Mouse (Mus musculus): ENCODE measurements around the gene Atp6v1f. TPM values are rescaled to one million over a fixed set of nuclear protein-coding genes. Genes with fewer than 3 reads are reported as not detected.
A peak's percentile ranks its signal among the peaks of the same experiment; 100 is the strongest.

The Atp6v1f gene
- polyA plus RNA-seq (2012; fragmentation: generic; extraction: Trizol), result 242 TPM

GRCm38 (mm10) chr6:29467583-29468354 lies at the start of gene Atp6v1f:
Gene Atp6v1f (plus strand): TSS chr6:29467718.
- TF ChIP-seq POLR2AphosphoS2 (IDR thresholded peaks at IDR 0.05; ENCODE audit: insufficient read length, low read depth) (no peak), MYOD1 (IDR thresholded peaks at IDR 0.05; ENCODE audit: control insufficient read depth in 1 of 3, insufficient read length in 2 of 3, low read depth in 2 of 3) (peak in 1 of 3 experiments; percentile 56), TCF12 (IDR thresholded peaks at IDR 0.05; ENCODE audit: insufficient read depth, poor library complexity, severe bottlenecking) (no peak), MYOG (IDR thresholded peaks at IDR 0.05; ENCODE audit: control insufficient read depth in 1 of 3, insufficient read depth in 1 of 3, insufficient read length in 2 of 3, low read depth in 2 of 3) (peak in 1 of 3 experiments; percentile 38), MAX (IDR thresholded peaks at IDR 0.05; ENCODE audit: low read depth) (no peak), USF1 (IDR thresholded peaks at IDR 0.05; ENCODE audit: low read depth) (peak; percentile 81), CEBPB (IDR thresholded peaks at IDR 0.05; ENCODE audit: insufficient read depth, poor library complexity, severe bottlenecking) (peak; percentile 96), POLR2A (IDR thresholded peaks at IDR 0.05; ENCODE audit: insufficient read length, low read depth) (peak; percentile 51)
- Histone ChIP-seq H3K36me3 (ENCODE audit: control insufficient read depth, insufficient read depth) (peaks cover 7% of the 10 kb centered on the region), H3K79me2 (ENCODE audit: control insufficient read depth, insufficient read depth) (no peaks in the 10 kb centered on the region), H3K27me3 (ENCODE audit: control insufficient read depth, insufficient read depth, insufficient read length) (no peaks in the 10 kb centered on the region), H3K4me3 (peak within 1 kb of the TSS; percentile 75), H3ac (ENCODE audit: control insufficient read depth, insufficient read length) (peak within 1 kb of the TSS; percentile 13), H3K4me2 (ENCODE audit: low read depth) (peak within 1 kb of the TSS; percentile 76)

DNA sequence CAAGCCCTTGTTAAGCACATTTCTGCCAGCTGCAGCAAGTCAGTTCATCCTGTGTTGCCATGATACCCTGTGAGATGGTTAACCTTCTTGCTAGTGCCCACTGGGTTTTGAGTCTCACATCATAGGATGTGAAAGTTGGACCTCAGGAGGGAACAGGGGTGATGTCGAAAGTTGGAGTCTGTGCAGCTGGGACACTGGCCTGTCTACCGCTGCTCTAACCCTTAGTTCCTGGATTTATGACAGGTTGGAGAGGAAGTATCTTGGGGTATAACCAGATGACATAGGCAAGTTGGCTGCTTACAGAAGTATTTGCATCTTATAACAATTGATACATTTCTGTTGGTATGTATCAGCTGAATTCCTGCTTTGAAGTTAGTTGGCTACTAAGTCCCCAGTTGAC lies 46.9 kb upstream of the Atp6v1f start:
- TF ChIP-seq MYOG (IDR thresholded peaks at IDR 0.05; ENCODE audit: control insufficient read depth in 1 of 3, insufficient read depth in 1 of 3, insufficient read length in 2 of 3, low read depth in 2 of 3) (no peak), POLR2AphosphoS2 (IDR thresholded peaks at IDR 0.05; ENCODE audit: insufficient read length, low read depth) (no peak), TCF12 (IDR thresholded peaks at IDR 0.05; ENCODE audit: insufficient read depth, poor library complexity, severe bottlenecking) (no peak), TCF3 (IDR thresholded peaks at IDR 0.05; ENCODE audit: insufficient read length, low read depth) (no peak), USF1 (IDR thresholded peaks at IDR 0.05; ENCODE audit: low read depth) (no peak), REST (IDR thresholded peaks at IDR 0.05; ENCODE audit: insufficient read depth, insufficient read length) (no peak), MAX (IDR thresholded peaks at IDR 0.05; ENCODE audit: low read depth) (no peak), SRF (IDR thresholded peaks at IDR 0.05; ENCODE audit: control insufficient read depth, insufficient read length, low read depth) (no peak), MYOD1 (IDR thresholded peaks at IDR 0.05; ENCODE audit: control insufficient read depth in 1 of 3, insufficient read length in 2 of 3, low read depth in 2 of 3) (no peak), E2F4 (IDR thresholded peaks at IDR 0.05; ENCODE audit: insufficient read depth) (no peak), POLR2A (IDR thresholded peaks at IDR 0.05; ENCODE audit: insufficient read length, low read depth) (no peak), CEBPB (IDR thresholded peaks at IDR 0.05; ENCODE audit: insufficient read depth, poor library complexity, severe bottlenecking) (no peak)
- Histone ChIP-seq H3ac (ENCODE audit: control insufficient read depth, insufficient read length) (no peak overlapping the region), H3K4me2 (ENCODE audit: low read depth) (no peak overlapping the region)

DNA sequence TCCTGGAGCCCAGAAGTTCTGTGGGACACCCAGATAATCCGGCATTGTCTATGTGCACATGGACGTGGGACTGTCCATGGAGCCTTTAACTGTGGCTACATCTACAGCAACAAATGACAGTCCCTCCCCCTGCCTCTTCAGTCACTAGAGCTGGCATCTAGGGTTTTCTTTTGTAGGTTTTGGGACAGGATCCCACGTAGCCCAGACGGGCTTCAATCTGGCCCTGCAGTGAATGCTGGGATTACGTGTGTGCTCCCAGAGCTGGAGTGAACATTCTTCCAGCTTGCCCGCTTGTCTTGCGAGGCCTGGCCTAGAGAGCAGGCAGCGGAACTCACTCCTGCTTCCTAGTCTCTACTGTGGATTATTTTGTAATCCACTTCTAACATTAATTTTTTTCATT lies 42.4 kb upstream of the Atp6v1f start:
- H3K36me3 ChIP-seq (ENCODE audit: control insufficient read depth, insufficient read depth), result no peaks in the 10 kb centered on the region
- no peak overlapping the region for H3K4me2 ChIP-seq (ENCODE audit: low read depth)
- TF ChIP-seq CEBPB (IDR thresholded peaks at IDR 0.05; ENCODE audit: insufficient read depth, poor library complexity, severe bottlenecking) (no peak), MYOD1 (IDR thresholded peaks at IDR 0.05; ENCODE audit: control insufficient read depth in 1 of 3, insufficient read length in 2 of 3, low read depth in 2 of 3) (no peak), SRF (IDR thresholded peaks at IDR 0.05; ENCODE audit: control insufficient read depth, insufficient read length, low read depth) (no peak), POLR2A (IDR thresholded peaks at IDR 0.05; ENCODE audit: insufficient read length, low read depth) (no peak), TCF3 (IDR thresholded peaks at IDR 0.05; ENCODE audit: insufficient read length, low read depth) (no peak), REST (IDR thresholded peaks at IDR 0.05; ENCODE audit: insufficient read depth, insufficient read length) (no peak), USF1 (IDR thresholded peaks at IDR 0.05; ENCODE audit: low read depth) (no peak), POLR2AphosphoS2 (IDR thresholded peaks at IDR 0.05; ENCODE audit: insufficient read length, low read depth) (no peak), E2F4 (IDR thresholded peaks at IDR 0.05; ENCODE audit: insufficient read depth) (no peak), MYOG (IDR thresholded peaks at IDR 0.05; ENCODE audit: control insufficient read depth in 1 of 3, insufficient read depth in 1 of 3, insufficient read length in 2 of 3, low read depth in 2 of 3) (no peak), TCF12 (IDR thresholded peaks at IDR 0.05; ENCODE audit: insufficient read depth, poor library complexity, severe bottlenecking) (no peak), MAX (IDR thresholded peaks at IDR 0.05; ENCODE audit: low read depth) (no peak)
- H3K79me2 ChIP-seq (ENCODE audit: control insufficient read depth, insufficient read depth), result no peaks in the 10 kb centered on the region
- H3K4me3 ChIP-seq, result no peak overlapping the region
- no peaks in the 10 kb centered on the region for H3K27me3 ChIP-seq (ENCODE audit: control insufficient read depth, insufficient read depth, insufficient read length)
- no peak overlapping the region for H3ac ChIP-seq (ENCODE audit: control insufficient read depth, insufficient read length)

More for the DNA sequence above, 46.9 kb upstream of the Atp6v1f start:
- Histone ChIP-seq H3K36me3 (ENCODE audit: control insufficient read depth, insufficient read depth) (no peaks in the 10 kb centered on the region), H3K27me3 (ENCODE audit: control insufficient read depth, insufficient read depth, insufficient read length) (no peaks in the 10 kb centered on the region), H3K4me3 (no peak overlapping the region), H3K79me2 (ENCODE audit: control insufficient read depth, insufficient read depth) (no peaks in the 10 kb centered on the region)

- Histone ChIP-seq H3K27me3 (ENCODE audit: control insufficient read depth, insufficient read depth, insufficient read length) (no peaks in the 10 kb centered on the region), H3ac (ENCODE audit: control insufficient read depth, insufficient read length) (no peak overlapping the region), H3K4me2 (ENCODE audit: low read depth) (no peak overlapping the region), H3K36me3 (ENCODE audit: control insufficient read depth, insufficient read depth) (no peaks in the 10 kb centered on the region), H3K4me3 (no peak overlapping the region), H3K79me2 (ENCODE audit: control insufficient read depth, insufficient read depth) (no peaks in the 10 kb centered on the region)
- TF ChIP-seq REST (IDR thresholded peaks at IDR 0.05; ENCODE audit: insufficient read depth, insufficient read length) (no peak), POLR2A (IDR thresholded peaks at IDR 0.05; ENCODE audit: insufficient read length, low read depth) (no peak), USF1 (IDR thresholded peaks at IDR 0.05; ENCODE audit: low read depth) (no peak), POLR2AphosphoS2 (IDR thresholded peaks at IDR 0.05; ENCODE audit: insufficient read length, low read depth) (no peak), TCF12 (IDR thresholded peaks at IDR 0.05; ENCODE audit: insufficient read depth, poor library complexity, severe bottlenecking) (no peak), MAX (IDR thresholded peaks at IDR 0.05; ENCODE audit: low read depth) (no peak), MYOD1 (IDR thresholded peaks at IDR 0.05; ENCODE audit: control insufficient read depth in 1 of 3, insufficient read length in 2 of 3, low read depth in 2 of 3) (no peak), E2F4 (IDR thresholded peaks at IDR 0.05; ENCODE audit: insufficient read depth) (no peak), CEBPB (IDR thresholded peaks at IDR 0.05; ENCODE audit: insufficient read depth, poor library complexity, severe bottlenecking) (no peak), SRF (IDR thresholded peaks at IDR 0.05; ENCODE audit: control insufficient read depth, insufficient read length, low read depth) (no peak), TCF3 (IDR thresholded peaks at IDR 0.05; ENCODE audit: insufficient read length, low read depth) (no peak), MYOG (IDR thresholded peaks at IDR 0.05; ENCODE audit: control insufficient read depth in 1 of 3, insufficient read depth in 1 of 3, insufficient read length in 2 of 3, low read depth in 2 of 3) (no peak)
These were observed 41.2 kb upstream of the Atp6v1f start for GRCm38 (mm10) chr6:29426331-29426730.
